Mouse (Mus musculus) heart, postnatal 0 days (tissue): Measurements from ENCODE around the gene Nucb1.

ENCODE experiments used
- CTCF ChIP-seq: IDR thresholded peaks from 2 replicates; pipeline ENCODE4 v1.5.1; 2016; ENCODE audit warnings: antibody characterized with exemption, control low read depth, low read depth
- EP300 ChIP-seq: IDR thresholded peaks from 2 replicates; pipeline ENCODE4 v1.6.1; 2016; ENCODE audit warnings: antibody characterized with exemption, low read depth

- TF ChIP-seq EP300 (no peak), CTCF (no peak)
These were observed 28.9 kb upstream of the Nucb1 start for GRCm38 (mm10) chr7:45539095-45539494.
